Comparison of ENCODE assay signal across 28 mouse cellular contexts in genomic region chr19:56089795-56090375, GRCm38 (mm10).
DNase-seq lines count a peak whose midpoint lies in the region; ATAC-seq and TF ChIP-seq lines count a peak whose summit lies in the region.
"Had no signal": no experiment of that assay in that cellular context is flagged by ENCODE, and none has a peak within 500 bp of the region (broad histone marks: within the 10 kb centered on the region; RNA-seq: fewer than 3 reads in every experiment).

No protein-coding gene starts in this region.

- no peak overlapping the region for H3K9ac ChIP-seq in limb, embryonic 14.5 days (ENCODE audit: low read depth, low read length, severe bottlenecking)
- H3K9ac ChIP-seq in stomach, postnatal 0 days (ENCODE audit: low read length): no peak overlapping the region
- H3K9ac ChIP-seq: heart, embryonic 12.5 days; hindbrain, embryonic 13.5 days; limb, embryonic 15.5 days; liver, embryonic 14.5 days had no signal

- TF ChIP-seq CTCF in stomach, postnatal 0 days (IDR thresholded peaks at IDR 0.05; ENCODE audit: low read depth): no peak

- no peak for ATAC-seq in limb, embryonic 14.5 days (ENCODE audit: low FRiP score, low read depth)
- ATAC-seq in stomach, postnatal 0 days (ENCODE audit: low FRiP score, low TSS enrichment): no peak
- ATAC-seq: CD4-positive, CD25-positive, alpha-beta regulatory T cell, adult 4 months; forebrain, embryonic 14.5 days; intestine, embryonic 16.5 days had no signal

- no peaks in the 10 kb centered on the region for H3K27me3 ChIP-seq in limb, embryonic 14.5 days (ENCODE audit: control insufficient read depth, insufficient read depth, low read length)
- H3K27me3 ChIP-seq in stomach, postnatal 0 days (ENCODE audit: control insufficient read depth, insufficient read depth, low read length): no peaks in the 10 kb centered on the region
- H3K27me3 ChIP-seq: heart, embryonic 12.5 days had no signal

- H3K9me3 ChIP-seq in limb, embryonic 14.5 days (ENCODE audit: control insufficient read depth, low read length): no peaks in the 10 kb centered on the region
- no peaks in the 10 kb centered on the region for H3K9me3 ChIP-seq in stomach, postnatal 0 days (ENCODE audit: control insufficient read depth, low read length)
- H3K9me3 ChIP-seq: heart, embryonic 12.5 days; hindbrain, embryonic 13.5 days; limb, embryonic 15.5 days had no signal

- peaks cover 7% of the 10 kb centered on the region for H3K4me1 ChIP-seq in limb, embryonic 14.5 days (ENCODE audit: control insufficient read depth, insufficient read depth, low read length)
- H3K4me1 ChIP-seq in stomach, postnatal 0 days (replicated peaks; ENCODE audit: control insufficient read depth, insufficient read depth): no peaks in the 10 kb centered on the region
- H3K4me1 ChIP-seq: heart, embryonic 12.5 days; hindbrain, embryonic 13.5 days had no signal

- intact Hi-C loops in gastrocnemius, postnatal 36 days (cut with DNase I): no loop called here

- H3K4me3 ChIP-seq in limb, embryonic 14.5 days (replicated peaks; ENCODE audit: low read length): no peak overlapping the region
- H3K4me3 ChIP-seq in stomach, postnatal 0 days (ENCODE audit: low read depth, low read length): no peak overlapping the region
- H3K4me3 ChIP-seq: heart, embryonic 12.5 days; hindbrain, embryonic 13.5 days; layer of hippocampus, adult 2 months; limb, embryonic 15.5 days had no signal

- no peaks in the 10 kb centered on the region for H3K36me3 ChIP-seq in limb, embryonic 14.5 days (ENCODE audit: control insufficient read depth, insufficient read depth, low read length)
- H3K36me3 ChIP-seq in stomach, postnatal 0 days (ENCODE audit: control insufficient read depth, insufficient read depth, low read length): no peaks in the 10 kb centered on the region
- H3K36me3 ChIP-seq: heart, embryonic 12.5 days; hindbrain, embryonic 13.5 days; limb, embryonic 15.5 days had no signal

- no peak overlapping the region for H3K4me2 ChIP-seq in limb, embryonic 14.5 days (replicated peaks; ENCODE audit: low read depth, low read length, severe bottlenecking)
- H3K4me2 ChIP-seq in stomach, postnatal 0 days (replicated peaks; ENCODE audit: low read depth): no peak overlapping the region
- H3K4me2 ChIP-seq: heart, embryonic 12.5 days; hindbrain, embryonic 13.5 days; limb, embryonic 15.5 days had no signal

- DNase-seq in gastrocnemius, adult 18-20 months (ENCODE audit: low spot score): peak; percentile 39
- DNase-seq in gastrocnemius, postnatal 36 days: no peak
- peak; percentile 20 for DNase-seq in kidney, adult 9 months
- DNase-seq in kidney, postnatal 36 days: no peak
- DNase-seq in kidney, postnatal 10 days: peak; percentile 39
- peak; percentile 43 for DNase-seq in limb, embryonic 14.5 days (ENCODE audit: low spot score)
- DNase-seq in stomach, postnatal 0 days (ENCODE audit: low spot score): no peak
- DNase-seq in frontal cortex, postnatal 36 days (ENCODE audit: low spot score in 2 of 2): no peak
- DNase-seq: adrenal gland, postnatal 14 days; cerebellum, adult 11-12 months; cerebellum, adult 9-11 months; gastrocnemius, postnatal 10 days; heart, adult 18-20 months; heart, postnatal 4 days; lung, adult 2 months; lung, postnatal 10 days; midbrain, embryonic 14.5 days; thymus, adult 18-20 months; thymus, postnatal 25 days had no signal

- WGBS in limb, embryonic 14.5 days: 55% methylated on average over 17 of the region's 17 CpGs
- 75% methylated on average over 17 of the region's 17 CpGs for WGBS in stomach, postnatal 0 days

- TF ChIP-seq EP300 in stomach, postnatal 0 days (optimal IDR thresholded peaks at IDR 0.05): no peak

- no peak for TF ChIP-seq POLR2A in limb, embryonic 14.5 days (IDR thresholded peaks at IDR 0.05; ENCODE audit: borderline replicate concordance, extremely low read depth, insufficient read depth, insufficient read length)

- H3K27ac ChIP-seq in limb, embryonic 14.5 days (replicated peaks; ENCODE audit: low read depth, low read length): no peak overlapping the region
- H3K27ac ChIP-seq in stomach, postnatal 0 days (replicated peaks): no peak overlapping the region
- H3K27ac ChIP-seq: hindbrain, embryonic 13.5 days; layer of hippocampus, adult 2 months; limb, embryonic 15.5 days; liver, embryonic 14.5 days; macrophage had no signal

Comparison
In these comparisons a context has a peak if more than half of its experiments do, and no peak if none do; other contexts are left out.
1. DNase-seq: peak in gastrocnemius, adult 18-20 months (single experiment), kidney, adult 9 months (single experiment), kidney, postnatal 10 days (single experiment) and limb, embryonic 14.5 days (single experiment); none in gastrocnemius, postnatal 36 days (0 of 2), kidney, postnatal 36 days (0 of 2), stomach, postnatal 0 days (single experiment) and frontal cortex, postnatal 36 days (0 of 2).